Mouse (Mus musculus) lung, embryonic 16.5 days (tissue): Measurements from ENCODE around the gene Zdhhc24. TPM values are rescaled to one million over a fixed set of nuclear protein-coding genes. Genes with fewer than 3 reads are reported as not detected.

ENCODE experiments used
- ATAC-seq: fragments of 200-750 bp; cut with Nextera tagmentation; 2 replicates; pipeline ENCODE4 v1.8.0; 2017; ENCODE audit warnings: low read depth, mild to moderate bottlenecking, moderate library complexity
- H3K27ac ChIP-seq: fragments of 300-500 bp; sonication (generic); 2 replicates; pipeline ENCODE4 v1.5.1; 2014; ENCODE audit warnings: mild to moderate bottlenecking, control low read depth, low read length
- H3K27me3 ChIP-seq: fragments of 300-500 bp; sonication (generic); 2 replicates; pipeline ENCODE4 v1.6.1; 2014; ENCODE audit warnings: low read depth, low read length, mixed read lengths; ENCODE audit not compliant: control insufficient read depth, insufficient read depth
- H3K36me3 ChIP-seq: fragments of 300-500 bp; sonication (generic); 2 replicates; pipeline ENCODE4 v1.6.1; 2014; ENCODE audit warnings: low read length; ENCODE audit not compliant: control insufficient read depth, insufficient read depth
- H3K4me1 ChIP-seq: fragments of 300-500 bp; sonication (generic); replicated peaks from 2 replicates; pipeline ENCODE4 v1.6.1; 2014; ENCODE audit warnings: low read length, mixed read lengths; ENCODE audit not compliant: control insufficient read depth, insufficient read depth
- H3K4me2 ChIP-seq: fragments of 300-500 bp; sonication (generic); 2 replicates; pipeline ENCODE4 v1.6.1; 2014; ENCODE audit warnings: low read depth, low read length, control low read depth
- H3K4me3 ChIP-seq: fragments of 300-500 bp; sonication (generic); 2 replicates; pipeline ENCODE4 v1.5.1; 2014; ENCODE audit warnings: mild to moderate bottlenecking, low read length, control low read depth
- H3K9ac ChIP-seq: fragments of 300-500 bp; sonication (generic); 2 replicates; pipeline ENCODE4 v1.6.1; 2014; ENCODE audit warnings: low read length, control low read depth
- H3K9me3 ChIP-seq: fragments of 300-500 bp; sonication (generic); 2 replicates; pipeline ENCODE4 v1.6.1; 2016; ENCODE audit warnings: low read length; ENCODE audit not compliant: control insufficient read depth
- WGBS: fragments of 180-500 bp; shearing (Covaris S2); extraction: QIAGEN DNeasy Blood & Tissue Kit; methylation state at CpG from one replicate; pipeline ENCODE4 v1.1.7; 2014; 5-methylcytosine and 5-hydroxymethylcytosine counted together
- polyA plus RNA-seq: library from polyadenylated mRNA; unstranded; fragments of >200 nt; fragmentation: Nextera tagmentation; extraction: Ambion mirVana; gene quantifications from 2 replicates; pipeline ENCODE4 v1.2.1, GENCODE M21; 2015

The Zdhhc24 gene
- polyA plus RNA-seq, 1 experiment from 2014 or later, result 9.4 TPM

DNA sequence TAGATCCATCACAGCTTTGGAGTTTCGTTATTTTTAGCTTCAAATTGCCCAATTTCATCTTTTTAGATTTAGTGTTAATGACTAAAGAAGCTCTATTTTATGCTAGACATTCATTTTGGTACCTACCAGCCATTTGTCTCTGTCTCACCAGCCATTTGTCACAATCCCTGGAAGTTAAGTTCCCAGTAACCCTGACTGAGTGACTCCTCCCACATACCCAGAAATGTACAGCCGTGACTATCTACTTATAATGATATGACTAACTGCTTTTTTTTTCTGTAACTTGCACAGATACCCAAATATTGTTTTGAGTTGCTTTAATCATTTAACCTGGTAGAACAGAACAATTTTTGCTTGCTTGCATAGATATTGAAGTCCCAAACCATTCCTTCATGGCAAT lies 32.6 kb upstream of the Zdhhc24 start:
- 41% methylated on average over 2 of the region's 2 CpGs for WGBS
- H3K27me3 ChIP-seq, result no peaks in the 10 kb centered on the region; the same call in 1 of the 2 replicates
- no peak for ATAC-seq

DNA sequence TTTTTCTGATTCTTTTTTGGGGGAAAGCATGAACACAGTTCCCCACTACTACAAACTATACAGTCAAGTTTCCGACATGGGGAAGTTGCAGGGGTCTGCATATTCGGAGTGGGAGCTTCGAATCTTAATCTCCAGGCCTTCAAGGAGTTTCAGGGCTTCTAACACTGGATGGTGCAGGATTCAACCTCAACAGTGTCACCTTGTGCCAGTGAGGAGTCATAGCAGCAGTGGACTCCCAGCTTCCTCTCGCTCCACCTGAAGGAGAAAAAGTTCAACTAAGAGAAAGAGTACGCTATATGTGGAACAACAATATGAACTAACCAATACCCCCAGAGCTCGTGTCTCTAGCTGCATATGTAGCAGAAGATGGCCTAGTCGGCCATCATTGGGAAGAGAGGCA lies 31.0 kb upstream of the Zdhhc24 start:
- no peaks in the 10 kb centered on the region for H3K4me1 ChIP-seq
- H3K9ac ChIP-seq, result no peak overlapping the region
- 27% methylated on average over 7 of the region's 7 CpGs for WGBS
- no peak overlapping the region for H3K4me3 ChIP-seq
- no peak overlapping the region for H3K27ac ChIP-seq
- no peak for ATAC-seq
- H3K36me3 ChIP-seq, result no peaks in the 10 kb centered on the region
- H3K4me2 ChIP-seq, result no peak overlapping the region
- no peaks in the 10 kb centered on the region for H3K27me3 ChIP-seq
- no peaks in the 10 kb centered on the region for H3K9me3 ChIP-seq

More for the DNA sequence above, 32.6 kb upstream of the Zdhhc24 start:
- Histone ChIP-seq H3K4me3 (no peak overlapping the region), H3K9me3 (no peaks in the 10 kb centered on the region), H3K36me3 (no peaks in the 10 kb centered on the region), H3K4me2 (no peak overlapping the region), H3K4me1 (no peaks in the 10 kb centered on the region), H3K9ac (no peak overlapping the region), H3K27ac (no peak overlapping the region)

DNA sequence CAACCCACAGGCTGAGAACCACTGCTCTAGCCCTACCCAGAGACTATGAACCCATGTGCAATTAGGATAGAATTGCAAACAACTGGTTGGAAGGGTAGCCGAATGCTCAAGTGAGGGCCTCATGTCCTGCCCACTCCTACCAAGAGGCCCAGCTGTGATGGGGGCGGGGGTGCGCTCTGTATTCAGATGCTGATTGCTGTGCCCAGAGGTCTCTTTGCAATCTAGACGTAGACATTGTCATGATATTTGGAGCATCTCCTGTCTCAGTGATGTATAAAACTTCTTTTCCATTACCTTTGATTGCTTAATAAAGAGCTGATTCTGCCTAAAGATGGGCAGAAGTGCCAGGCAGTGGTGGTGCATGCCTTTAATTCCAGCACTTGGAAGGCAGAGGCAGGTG lies 28.7 kb upstream of the Zdhhc24 start:
- no peaks in the 10 kb centered on the region for H3K36me3 ChIP-seq
- no peak overlapping the region for H3K4me2 ChIP-seq
- no peak overlapping the region for H3K4me3 ChIP-seq
- ATAC-seq, result no peak
- peaks cover 4% of the 10 kb centered on the region; the same call in 1 of the 2 replicates for H3K27me3 ChIP-seq
- WGBS, result 54% methylated on average over 4 of the region's 4 CpGs
- H3K27ac ChIP-seq, result no peak overlapping the region
- peaks cover 3% of the 10 kb centered on the region; the same call in 1 of the 2 replicates for H3K4me1 ChIP-seq
- no peak overlapping the region for H3K9ac ChIP-seq
- no peaks in the 10 kb centered on the region for H3K9me3 ChIP-seq

DNA sequence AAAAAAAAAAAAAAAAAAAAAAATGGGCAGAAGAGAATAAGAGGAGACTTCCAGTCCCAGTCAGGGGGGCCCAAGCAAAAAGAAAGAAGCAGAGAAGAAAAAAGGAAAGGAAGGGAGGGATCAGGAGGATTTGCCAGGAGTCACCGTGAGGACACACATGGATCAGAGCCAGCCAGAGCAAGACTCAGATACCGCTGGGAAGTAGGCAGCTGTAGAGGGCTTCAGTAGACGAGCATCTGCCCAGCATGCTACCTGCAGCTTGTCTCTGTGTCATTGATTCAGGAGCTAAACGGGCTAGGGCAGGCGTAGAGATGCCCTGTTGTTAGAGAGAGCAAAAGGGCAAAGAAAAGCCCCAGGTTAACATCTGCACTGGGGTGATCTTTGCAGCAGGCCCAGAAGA lies 28.2 kb upstream of the Zdhhc24 start:
- no peak overlapping the region for H3K27ac ChIP-seq
- no peaks in the 10 kb centered on the region for H3K36me3 ChIP-seq
- peaks cover 3% of the 10 kb centered on the region; the same call in 1 of the 2 replicates for H3K4me1 ChIP-seq
- no peak for ATAC-seq
- no peaks in the 10 kb centered on the region for H3K9me3 ChIP-seq
- no peak overlapping the region for H3K4me2 ChIP-seq
- H3K4me3 ChIP-seq, result no peak overlapping the region
- no peak overlapping the region for H3K9ac ChIP-seq
- 55% methylated on average over 5 of the region's 5 CpGs for WGBS
- H3K27me3 ChIP-seq, result peaks cover 5% of the 10 kb centered on the region; the same call in 1 of the 2 replicates

DNA sequence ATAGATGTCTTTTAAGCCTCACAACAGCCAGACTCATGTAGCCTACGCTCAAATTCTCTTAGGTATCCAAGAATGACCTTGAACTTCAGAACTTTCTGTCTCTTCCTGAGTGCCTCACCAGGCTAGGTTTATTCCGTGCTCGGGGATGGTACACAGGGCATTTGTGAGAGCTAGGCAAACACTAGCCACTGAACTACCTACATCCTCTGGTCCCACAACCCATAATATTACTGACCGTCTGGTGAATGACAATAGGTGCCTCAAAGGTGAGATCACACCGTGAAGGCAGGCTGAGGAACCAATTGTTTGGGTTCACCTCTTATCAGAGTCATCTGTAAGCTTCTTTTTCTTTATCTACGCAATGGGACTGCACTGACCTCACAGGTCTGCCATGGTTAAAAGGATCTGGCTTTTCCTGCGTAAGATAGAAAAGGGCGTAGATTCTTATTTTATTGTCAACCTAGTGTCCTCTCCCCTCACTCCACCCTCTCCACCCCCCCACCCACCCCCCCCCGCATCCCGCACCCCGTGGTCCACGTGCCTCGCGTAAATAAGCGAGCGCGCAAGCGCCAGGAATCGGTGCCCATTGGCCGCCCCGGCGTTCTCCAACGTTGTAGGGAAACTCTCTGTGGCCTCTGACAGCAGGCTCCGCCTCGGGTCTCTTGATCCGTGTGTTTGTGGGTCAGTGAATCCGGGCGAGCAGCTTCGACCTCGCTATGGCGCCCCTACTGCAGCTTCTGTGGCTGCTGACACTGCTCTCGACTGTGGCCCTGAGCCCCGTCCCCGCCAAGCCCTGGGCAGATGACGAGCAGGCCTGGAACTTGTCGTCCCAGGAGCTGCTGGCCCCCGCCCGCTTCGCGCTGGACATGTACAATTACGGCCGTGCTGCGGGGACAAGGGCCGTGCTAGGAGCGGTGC lies 23.7 kb upstream of the Zdhhc24 start, which contains the start of gene Ctsf:
TSS of gene Ctsf (plus strand) at position 579 of the 918 bp plus-strand sequence.
- WGBS, result 3% methylated on average over 43 of the region's 45 CpGs
- H3K36me3 ChIP-seq, result no peaks in the 10 kb centered on the region
- H3K4me2 ChIP-seq, result peak within 1 kb of the TSS; percentile 94
- peaks cover 8% of the 10 kb centered on the region; the same call in 1 of the 2 replicates for H3K27me3 ChIP-seq
- peak within 1 kb of the TSS; percentile 74 for H3K9ac ChIP-seq
- H3K4me3 ChIP-seq, result peak within 1 kb of the TSS; percentile 54
- ATAC-seq, result peak; percentile 89
- H3K9me3 ChIP-seq, result no peaks in the 10 kb centered on the region
- no peak within 1 kb of the TSS for H3K27ac ChIP-seq
- H3K4me1 ChIP-seq, result peaks cover 3% of the 10 kb centered on the region; the same call in 1 of the 2 replicates

DNA sequence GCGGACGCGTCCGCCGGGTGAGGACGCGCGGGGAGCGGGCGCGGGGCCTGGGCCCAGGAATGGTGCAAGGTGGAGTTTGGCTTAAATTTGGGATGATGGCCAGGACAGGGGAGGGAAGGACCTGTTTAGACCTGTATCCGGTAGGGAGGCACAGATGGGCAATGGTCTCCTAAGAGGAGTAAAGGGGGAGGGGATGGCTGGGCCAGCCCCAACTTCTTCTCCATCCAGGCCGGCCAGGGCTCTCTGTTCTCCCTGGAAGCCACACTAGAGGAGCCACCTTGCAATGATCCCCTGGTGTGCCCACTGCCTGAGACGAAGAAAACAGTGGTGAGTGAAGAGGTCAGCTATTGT lies 23.0 kb upstream of the Zdhhc24 start:
- Histone ChIP-seq H3K36me3 (no peaks in the 10 kb centered on the region), H3K9me3 (no peaks in the 10 kb centered on the region), H3K27ac (no peak overlapping the region), H3K9ac (peak overlapping the region; percentile 74), H3K4me1 (peaks cover 3% of the 10 kb centered on the region; the same call in 1 of the 2 replicates), H3K4me2 (peak overlapping the region; percentile 94), H3K4me3 (peak overlapping the region; percentile 54), H3K27me3 (peaks cover 8% of the 10 kb centered on the region; the same call in 1 of the 2 replicates)
- ATAC-seq, result peak; percentile 29; the same call in 1 of the 2 replicates
- 1% methylated on average over 14 of the region's 14 CpGs for WGBS

DNA sequence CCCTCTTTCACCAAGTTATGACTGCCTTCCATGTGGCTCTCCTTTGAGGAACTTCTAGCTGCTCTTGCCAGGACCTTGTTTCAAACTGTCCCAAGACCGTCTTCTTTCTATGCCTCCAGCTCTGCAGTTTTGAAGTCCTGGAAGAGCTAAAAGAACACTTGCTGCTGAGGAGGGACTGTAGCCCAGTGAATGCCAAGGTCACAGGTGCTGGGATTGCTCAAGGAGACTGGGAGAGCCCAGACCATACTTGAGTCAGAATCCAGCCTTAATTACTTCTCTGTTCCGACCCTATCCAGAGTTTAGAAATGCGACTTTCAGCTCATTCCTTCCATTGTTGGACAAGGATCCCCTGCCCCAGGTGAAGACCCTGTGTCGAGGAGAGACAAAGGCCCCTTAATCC lies 22.5 kb upstream of the Zdhhc24 start:
- H3K4me1 ChIP-seq, result peaks cover 3% of the 10 kb centered on the region; the same call in 1 of the 2 replicates
- no peaks in the 10 kb centered on the region for H3K36me3 ChIP-seq
- H3K27me3 ChIP-seq, result peaks cover 8% of the 10 kb centered on the region; the same call in 1 of the 2 replicates
- no peak overlapping the region; the same call in 1 of the 2 replicates for H3K4me2 ChIP-seq
- no peak overlapping the region for H3K4me3 ChIP-seq
- ATAC-seq, result no peak
- 72% methylated on average over 4 of the region's 4 CpGs for WGBS
- no peak overlapping the region for H3K27ac ChIP-seq
- no peaks in the 10 kb centered on the region for H3K9me3 ChIP-seq
- no peak overlapping the region for H3K9ac ChIP-seq

DNA sequence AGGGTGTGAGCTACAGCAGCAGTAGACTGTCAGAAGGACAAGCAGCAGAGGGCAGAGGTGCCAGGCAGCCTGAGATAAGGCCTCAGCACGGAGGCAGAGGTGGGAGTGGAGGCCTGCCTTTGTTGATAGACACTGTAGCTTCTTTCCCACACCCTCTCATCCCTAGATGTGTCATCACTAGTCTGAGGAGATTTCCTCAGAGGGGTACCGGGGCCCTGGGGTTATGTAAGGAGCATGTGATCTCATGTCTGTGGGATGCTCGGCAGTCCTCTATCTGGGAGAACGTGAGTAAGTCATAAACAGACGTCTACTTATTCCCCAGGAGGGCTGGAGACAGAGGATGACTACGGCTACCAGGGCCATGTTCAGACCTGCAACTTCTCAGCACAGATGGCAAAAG lies 19.4 kb upstream of the Zdhhc24 start:
- WGBS, result 62% methylated on average over 6 of the region's 6 CpGs
- peaks cover 8% of the 10 kb centered on the region; the same call in 1 of the 2 replicates for H3K27me3 ChIP-seq
- no peaks in the 10 kb centered on the region for H3K9me3 ChIP-seq
- H3K36me3 ChIP-seq, result no peaks in the 10 kb centered on the region
- peaks cover 3% of the 10 kb centered on the region; the same call in 1 of the 2 replicates for H3K4me1 ChIP-seq
- no peak overlapping the region for H3K4me3 ChIP-seq
- ATAC-seq, result no peak
- no peak overlapping the region for H3K27ac ChIP-seq
- H3K4me2 ChIP-seq, result no peak overlapping the region
- no peak overlapping the region for H3K9ac ChIP-seq

DNA sequence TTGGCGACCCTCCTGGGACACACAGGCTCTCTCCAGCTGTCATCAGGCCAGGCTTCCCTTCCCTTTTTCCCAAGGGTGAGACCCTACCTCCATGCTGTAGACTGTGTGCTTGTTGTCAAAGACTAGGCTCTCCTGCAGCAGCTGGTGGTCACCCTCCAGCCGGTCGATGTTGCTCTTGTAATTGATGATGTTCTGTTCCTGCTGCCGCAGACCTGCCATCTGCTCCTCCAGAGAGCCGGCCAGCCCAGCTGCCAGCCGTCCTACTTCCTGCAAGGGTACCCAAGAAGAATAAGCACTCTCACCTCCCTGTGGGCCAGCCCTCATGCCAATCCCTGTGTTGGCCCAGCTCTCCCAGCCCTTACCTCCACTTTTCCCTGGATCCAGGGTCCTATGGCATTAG lies 15.4 kb upstream of the Zdhhc24 start:
- ATAC-seq, result no peak
- H3K4me2 ChIP-seq, result no peak overlapping the region
- H3K4me1 ChIP-seq, result peaks cover 6% of the 10 kb centered on the region; the same call in 1 of the 2 replicates
- H3K9me3 ChIP-seq, result no peaks in the 10 kb centered on the region
- no peaks in the 10 kb centered on the region for H3K36me3 ChIP-seq
- no peak overlapping the region for H3K9ac ChIP-seq
- H3K27ac ChIP-seq, result no peak overlapping the region
- WGBS, result 61% methylated on average over 6 of the region's 6 CpGs
- no peak overlapping the region for H3K4me3 ChIP-seq
- H3K27me3 ChIP-seq, result no peaks in the 10 kb centered on the region
